Comparison of ENCODE assay signal across 9 mouse cellular contexts in genomic region chr11:102632725-102633124, GRCm38 (mm10). TPM values are rescaled to one million over a fixed set of nuclear protein-coding genes. Genes with fewer than 3 reads are reported as not detected.
A peak's percentile ranks its signal among the peaks of the same experiment; 100 is the strongest.
DNase-seq lines count a peak whose midpoint lies in the region; ATAC-seq and TF ChIP-seq lines count a peak whose summit lies in the region.
"Had no signal": no experiment of that assay in that cellular context is flagged by ENCODE, and none has a peak within 500 bp of the region (broad histone marks: within the 10 kb centered on the region; RNA-seq: fewer than 3 reads in every experiment).

No protein-coding gene starts in this region.

- H3K4me1 ChIP-seq in heart, embryonic 16.5 days (ENCODE audit: control insufficient read depth, insufficient read depth, low read length): peaks cover 9% of the 10 kb centered on the region
- peaks cover 41% of the 10 kb centered on the region for H3K4me1 ChIP-seq in embryonic facial prominence, embryonic 14.5 days (ENCODE audit: control insufficient read depth, insufficient read depth, low read length)
- peaks cover 32% of the 10 kb centered on the region for H3K4me1 ChIP-seq in intestine, embryonic 16.5 days (ENCODE audit: control insufficient read depth, insufficient read depth, low read length)
- no peaks in the 10 kb centered on the region for H3K4me1 ChIP-seq in midbrain, postnatal 0 days (ENCODE audit: insufficient read depth, low read length)

- no peak overlapping the region for H3K27ac ChIP-seq in heart, embryonic 16.5 days (ENCODE audit: low read length)
- H3K27ac ChIP-seq in embryonic facial prominence, embryonic 14.5 days (replicated peaks; ENCODE audit: low read depth, low read length): peak overlapping the region; percentile 87
- no peak overlapping the region for H3K27ac ChIP-seq in intestine, embryonic 16.5 days (ENCODE audit: low read length)
- no peak overlapping the region for H3K27ac ChIP-seq in midbrain, postnatal 0 days (ENCODE audit: low read depth, low read length)

- WGBS in heart, embryonic 16.5 days: 15% methylated on average over 13 of the region's 13 CpGs
- WGBS in embryonic facial prominence, embryonic 14.5 days: 6% methylated on average over 12 of the region's 13 CpGs
- 12% methylated on average over 12 of the region's 13 CpGs for WGBS in intestine, embryonic 16.5 days
- 4% methylated on average over 11 of the region's 13 CpGs for WGBS in midbrain, postnatal 0 days

- H3K36me3 ChIP-seq in heart, embryonic 16.5 days (ENCODE audit: control insufficient read depth, insufficient read depth): no peaks in the 10 kb centered on the region
- no peaks in the 10 kb centered on the region for H3K36me3 ChIP-seq in embryonic facial prominence, embryonic 14.5 days (ENCODE audit: control insufficient read depth, insufficient read depth, low read length)
- H3K36me3 ChIP-seq in intestine, embryonic 16.5 days (ENCODE audit: control insufficient read depth, insufficient read depth, low read length): no peaks in the 10 kb centered on the region
- H3K36me3 ChIP-seq in midbrain, postnatal 0 days (ENCODE audit: insufficient read depth, low read length): no peaks in the 10 kb centered on the region

- no peak for TF ChIP-seq CTCF in midbrain, postnatal 0 days (IDR thresholded peaks at IDR 0.05)

- no peaks in the 10 kb centered on the region for H3K9me3 ChIP-seq in heart, embryonic 16.5 days (replicated peaks; ENCODE audit: control insufficient read depth, low read length)
- no peaks in the 10 kb centered on the region for H3K9me3 ChIP-seq in embryonic facial prominence, embryonic 14.5 days (ENCODE audit: control insufficient read depth, low read length)
- no peaks in the 10 kb centered on the region for H3K9me3 ChIP-seq in intestine, embryonic 16.5 days (ENCODE audit: control insufficient read depth, low read length)
- H3K9me3 ChIP-seq in midbrain, postnatal 0 days (ENCODE audit: low read length): no peaks in the 10 kb centered on the region

- H3K9ac ChIP-seq in heart, embryonic 16.5 days (ENCODE audit: low read length): no peak overlapping the region
- H3K9ac ChIP-seq in embryonic facial prominence, embryonic 14.5 days (ENCODE audit: low read depth, low read length): peak overlapping the region; percentile 54
- H3K9ac ChIP-seq in intestine, embryonic 16.5 days (ENCODE audit: low read depth, low read length): no peak overlapping the region
- H3K9ac ChIP-seq in midbrain, postnatal 0 days (replicated peaks; ENCODE audit: low read length, poor library complexity, severe bottlenecking): no peak overlapping the region

- no peak overlapping the region for H3K4me3 ChIP-seq in heart, embryonic 16.5 days (ENCODE audit: low read length)
- H3K4me3 ChIP-seq in embryonic facial prominence, embryonic 14.5 days (ENCODE audit: low read depth, low read length): peak overlapping the region; percentile 16; the same call in 1 of the 2 replicates
- H3K4me3 ChIP-seq in intestine, embryonic 16.5 days (ENCODE audit: low read length): no peak overlapping the region
- H3K4me3 ChIP-seq in midbrain, postnatal 0 days (ENCODE audit: low read depth, low read length): 0 out of 2 replicates have a peak overlapping the region, but pooled peaks have one; percentile 22

- ATAC-seq in heart, embryonic 16.5 days (replicated peaks; ENCODE audit: extremely low read depth, insufficient read depth, low FRiP score): no peak
- peak; percentile 13; the same call in 1 of the 2 replicates for ATAC-seq in embryonic facial prominence, embryonic 14.5 days (ENCODE audit: low read depth)
- no peak for ATAC-seq in intestine, embryonic 16.5 days
- no peak for ATAC-seq in midbrain, postnatal 0 days (ENCODE audit: low FRiP score)
- no peak for ATAC-seq in monocyte, adult 5-6 weeks (replicated peaks; ENCODE audit: insufficient number of reproducible peaks, low FRiP score, low TSS enrichment, poor library complexity, severe bottlenecking)

- peak overlapping the region; percentile 48 for H3K4me2 ChIP-seq in heart, embryonic 16.5 days (ENCODE audit: low read depth, low read length)
- peak overlapping the region; percentile 54 for H3K4me2 ChIP-seq in embryonic facial prominence, embryonic 14.5 days (ENCODE audit: low read depth, low read length)
- peak overlapping the region; percentile 41; the same call in 1 of the 2 replicates for H3K4me2 ChIP-seq in intestine, embryonic 16.5 days (ENCODE audit: low read depth, low read length)
- H3K4me2 ChIP-seq in midbrain, postnatal 0 days (ENCODE audit: low read depth, low read length, poor library complexity, severe bottlenecking): peak overlapping the region; percentile 42

- H3K27me3 ChIP-seq in heart, embryonic 16.5 days (ENCODE audit: control insufficient read depth, insufficient read depth, low read length): no peaks in the 10 kb centered on the region
- H3K27me3 ChIP-seq in embryonic facial prominence, embryonic 14.5 days (replicated peaks; ENCODE audit: control insufficient read depth, insufficient read depth, low read length): no peaks in the 10 kb centered on the region
- H3K27me3 ChIP-seq in intestine, embryonic 16.5 days (replicated peaks; ENCODE audit: control insufficient read depth, insufficient read depth, low read length): no peaks in the 10 kb centered on the region
- H3K27me3 ChIP-seq in midbrain, postnatal 0 days (ENCODE audit: insufficient read depth, low read length): no peaks in the 10 kb centered on the region

- DNase-seq in heart, adult 18-20 months: no peak
- DNase-seq in embryonic facial prominence, embryonic 14.5 days (ENCODE audit: low spot score): peak; percentile 44
- no peak for DNase-seq in midbrain, postnatal 0 days (ENCODE audit: low spot score)
- DNase-seq in kidney, adult 18-20 months: no peak
- no peak for DNase-seq in ovary, postnatal 14 days (ENCODE audit: low spot score)
- DNase-seq: kidney, adult 2 months had no signal

RNA-seq across cellular contexts. Expression of gene Fzd2, which starts 28.5 kb away (rescaled TPM):
- 12.4 and 15.6 TPM in 2 replicates for polyA plus RNA-seq in heart, embryonic 16.5 days (2015; fragmentation: Nextera tagmentation; extraction: Ambion mirVana)
- total RNA-seq in heart, adult 18-20 months (2021): 1 to 10 TPM; 2.0 to 2.2 TPM
- 41.7 and 48.9 TPM in 2 replicates for polyA plus RNA-seq in embryonic facial prominence, embryonic 14.5 days (2014; fragmentation: Nextera tagmentation; extraction: Ambion mirVana)
- polyA plus RNA-seq in intestine, embryonic 16.5 days (2015; fragmentation: Nextera tagmentation; extraction: Ambion mirVana): 9.4 and 9.8 TPM in 2 replicates
- total RNA-seq in midbrain, postnatal 0 days (2014; rRNA removed): 16.8 and 17.3 TPM in 2 replicates
- 3.9 and 4.5 TPM in 2 replicates for polyA plus RNA-seq in midbrain, postnatal 0 days (2015; fragmentation: Nextera tagmentation; extraction: Ambion mirVana)
- total RNA-seq in monocyte, adult 5-6 weeks (2017): not detected in 3 replicates

RNA-seq across cellular contexts. Expression of gene Meioc, which starts 30.8 kb away (rescaled TPM):
- 0.28 and 0.40 TPM in 2 replicates for polyA plus RNA-seq in heart, embryonic 16.5 days (2015; fragmentation: Nextera tagmentation; extraction: Ambion mirVana)
- not detected for total RNA-seq in heart, adult 18-20 months (2021)
- polyA plus RNA-seq in embryonic facial prominence, embryonic 14.5 days (2014; fragmentation: Nextera tagmentation; extraction: Ambion mirVana): 0.95 and 1.3 TPM in 2 replicates
- polyA plus RNA-seq in intestine, embryonic 16.5 days (2015; fragmentation: Nextera tagmentation; extraction: Ambion mirVana): 0.24 and 0.65 TPM in 2 replicates
- not detected in 2 replicates for total RNA-seq in midbrain, postnatal 0 days (2014; rRNA removed)
- polyA plus RNA-seq in midbrain, postnatal 0 days (2015; fragmentation: Nextera tagmentation; extraction: Ambion mirVana): 0.21 and 0.23 TPM in 2 replicates
- 0.21 TPM in 1 of 3 replicates, not detected in the others for total RNA-seq in monocyte, adult 5-6 weeks (2017)
- polyA plus RNA-seq: kidney, adult 2 months had no signal

RNA-seq across cellular contexts. Expression of gene Gm11627, which starts 53.5 kb away (rescaled TPM):
- 9.5 and 13.6 TPM in 2 replicates for polyA plus RNA-seq in heart, embryonic 16.5 days (2015; fragmentation: Nextera tagmentation; extraction: Ambion mirVana)
- total RNA-seq in heart, adult 18-20 months (2021): 1 to 10 TPM; 1.1 to 1.2 TPM
- polyA plus RNA-seq in embryonic facial prominence, embryonic 14.5 days (2014; fragmentation: Nextera tagmentation; extraction: Ambion mirVana): 9.5 and 15.7 TPM in 2 replicates
- polyA plus RNA-seq in intestine, embryonic 16.5 days (2015; fragmentation: Nextera tagmentation; extraction: Ambion mirVana): 14.9 and 15.8 TPM in 2 replicates
- total RNA-seq in midbrain, postnatal 0 days (2014; rRNA removed): 1.1 and 3.5 TPM in 2 replicates
- 4.6 and 5.8 TPM in 2 replicates for polyA plus RNA-seq in midbrain, postnatal 0 days (2015; fragmentation: Nextera tagmentation; extraction: Ambion mirVana)
- total RNA-seq in monocyte, adult 5-6 weeks (2017): not detected in 3 replicates

Comparison
In these comparisons a context has a peak if more than half of its experiments do, and no peak if none do; other contexts are left out.
1. H3K4me3 ChIP-seq: peak in embryonic facial prominence, embryonic 14.5 days (single experiment) and midbrain, postnatal 0 days (single experiment); none in heart, embryonic 16.5 days (single experiment) and intestine, embryonic 16.5 days (single experiment).
2. Peak in every context shown above with its lines, with median percentiles within 50 percentile points of each other: H3K4me2 ChIP-seq.